Mouse (Mus musculus) liver, embryonic 14.5 days (tissue): ENCODE data around the gene Thsd4. TPM values are rescaled to one million over a fixed set of nuclear protein-coding genes. Genes with fewer than 3 reads are reported as not detected.

Experiments used
- ATAC-seq: fragments of 200-750 bp; cut with Nextera tagmentation; 2 replicates; pipeline ENCODE4 v1.8.0; 2017; ENCODE audit warnings: moderate number of reproducible peaks, mild to moderate bottlenecking, moderate library complexity; ENCODE audit not compliant: insufficient read depth
- DNase-seq, 3 experiments: peaks; one replicate each; pipeline ENCODE4 v3.0.0-alpha.2; 2012 to 2013; ENCODE audit warnings: low read depth in 3 of 3, low spot score in 3 of 3
- H3K27ac ChIP-seq: fragments of 300-500 bp; sonication (generic); 2 replicates; pipeline ENCODE4 v1.5.1; 2014; ENCODE audit warnings: moderate library complexity, mild to moderate bottlenecking, control low read depth, inconsistent platforms
- H3K27me3 ChIP-seq: fragments of 300-500 bp; sonication (generic); 2 replicates; pipeline ENCODE4 v1.6.1; 2014; ENCODE audit warnings: mild to moderate bottlenecking, low read length, moderate library complexity; ENCODE audit not compliant: control insufficient read depth, insufficient read depth
- H3K36me3 ChIP-seq: fragments of 300-500 bp; sonication (generic); replicated peaks from 2 replicates; pipeline ENCODE4 v1.6.1; 2014; ENCODE audit warnings: low read depth; ENCODE audit not compliant: control insufficient read depth, insufficient read depth
- H3K4me1 ChIP-seq, 2 experiments: fragments of 200-500 bp in 1 of 2; fragments of 300-500 bp in 1 of 2; sonication (generic) in 1 of 2; replicated peaks; 2 replicates each; pipeline ENCODE4 v1.6.1; 2012 to 2014; ENCODE audit warnings: antibody characterized with exemption in 1 of 2, inconsistent platforms in 1 of 2, low read length in 1 of 2; ENCODE audit not compliant: control insufficient read depth in 2 of 2, insufficient read depth in 2 of 2
- H3K4me2 ChIP-seq: fragments of 300-500 bp; sonication (generic); 2 replicates; pipeline ENCODE4 v1.6.1; 2014; ENCODE audit warnings: low read depth, mild to moderate bottlenecking, control low read depth, moderate library complexity
- H3K4me3 ChIP-seq, 2 experiments: fragments of 200-500 bp in 1 of 2; fragments of 300-500 bp in 1 of 2; sonication (generic) in 1 of 2; 2 replicates each; pipeline ENCODE4 v1.5.1; 2012 to 2014; ENCODE audit warnings: low read depth in 2 of 2, low read length in 2 of 2, mild to moderate bottlenecking in 2 of 2, control low read depth in 1 of 2, inconsistent platforms in 1 of 2, moderate library complexity in 1 of 2; ENCODE audit not compliant: insufficient read depth in 1 of 2
- H3K9ac ChIP-seq: fragments of 300-500 bp; sonication (generic); replicated peaks from 2 replicates; pipeline ENCODE4 v1.6.1; 2014; ENCODE audit warnings: mild to moderate bottlenecking, control low read depth, moderate library complexity
- H3K9me3 ChIP-seq: fragments of 300-500 bp; sonication (generic); 2 replicates; pipeline ENCODE4 v1.6.1; 2016; ENCODE audit warnings: low read length, mixed read lengths; ENCODE audit not compliant: control insufficient read depth
- CTCF ChIP-seq: IDR thresholded peaks from 2 replicates; pipeline ENCODE4 v1.5.1; 2016; ENCODE audit warnings: antibody characterized with exemption, low read depth, control low read depth
- EP300 ChIP-seq: IDR thresholded peaks from 2 replicates; pipeline ENCODE4 v1.6.1; 2016; ENCODE audit warnings: antibody characterized with exemption, low read depth
- WGBS: fragments of 180-500 bp; shearing (Covaris S2); extraction: QIAGEN DNeasy Blood & Tissue Kit; methylation state at CpG from one replicate; pipeline ENCODE4 v1.1.7; 2014; ENCODE audit not compliant: insufficient replicate concordance; 5-methylcytosine and 5-hydroxymethylcytosine counted together
- polyA plus RNA-seq, 2 experiments: library from polyadenylated mRNA; depleted of rRNA in 1 of 2; stranded (reverse) in 1 of 2; unstranded in 1 of 2; fragments of >200 nt; fragmentation: Nextera tagmentation in 1 of 2; extraction: Ambion mirVana in 1 of 2; gene quantifications; 2 replicates each; pipeline versions ENCODE4 v1.2.1 to v1.2.3; 2012 to 2014

The Thsd4 gene
- polyA plus RNA-seq, 2 experiments = 0.43 to 0.48 TPM

GRCm38 (mm10) chr9:60126961-60127360 lies 394.9 kb downstream of the Thsd4 start:
- Histone ChIP-seq H3K27me3 (no peaks in the 10 kb centered on the region), H3K27ac (no peak overlapping the region), H3K4me1 (no peaks in the 10 kb centered on the region), H3K9me3 (no peaks in the 10 kb centered on the region), H3K36me3 (no peaks in the 10 kb centered on the region), H3K4me3 (no peak overlapping the region), H3K4me2 (no peak overlapping the region), H3K9ac (no peak overlapping the region)
- no peak for ATAC-seq
- 60% methylated on average over 5 of the region's 5 CpGs for WGBS
- no peak for DNase-seq
- no peak for TF ChIP-seq CTCF

GRCm38 (mm10) chr9:60124102-60124501 lies 397.7 kb downstream of the Thsd4 start:
- Histone ChIP-seq H3K27me3 (no peaks in the 10 kb centered on the region), H3K36me3 (no peaks in the 10 kb centered on the region)

GRCm38 (mm10) chr9:60123066-60123465 lies 398.8 kb downstream of the Thsd4 start:
- no peak for TF ChIP-seq EP300
- TF ChIP-seq CTCF = no peak
- Histone ChIP-seq H3K9me3 (no peaks in the 10 kb centered on the region), H3K27me3 (no peaks in the 10 kb centered on the region), H3K9ac (no peak overlapping the region), H3K27ac (no peak overlapping the region), H3K4me1 (no peaks in the 10 kb centered on the region), H3K4me2 (no peak overlapping the region), H3K4me3 (no peak overlapping the region), H3K36me3 (no peaks in the 10 kb centered on the region)
- DNase-seq (no peak), ATAC-seq (no peak)
- WGBS = 52% methylated on average over 1 of the region's 1 CpGs

More at GRCm38 (mm10) chr9:60124102-60124501, 397.7 kb downstream of the Thsd4 start:
- Histone ChIP-seq H3K9me3 (no peaks in the 10 kb centered on the region), H3K4me1 (no peaks in the 10 kb centered on the region), H3K4me2 (no peak overlapping the region), H3K27ac (no peak overlapping the region), H3K4me3 (no peak overlapping the region), H3K9ac (no peak overlapping the region)
- DNase-seq (no peak), ATAC-seq (no peak)
- no peak for TF ChIP-seq EP300
- no peak for TF ChIP-seq CTCF
- WGBS = 63% methylated on average over 9 of the region's 9 CpGs

DNA sequence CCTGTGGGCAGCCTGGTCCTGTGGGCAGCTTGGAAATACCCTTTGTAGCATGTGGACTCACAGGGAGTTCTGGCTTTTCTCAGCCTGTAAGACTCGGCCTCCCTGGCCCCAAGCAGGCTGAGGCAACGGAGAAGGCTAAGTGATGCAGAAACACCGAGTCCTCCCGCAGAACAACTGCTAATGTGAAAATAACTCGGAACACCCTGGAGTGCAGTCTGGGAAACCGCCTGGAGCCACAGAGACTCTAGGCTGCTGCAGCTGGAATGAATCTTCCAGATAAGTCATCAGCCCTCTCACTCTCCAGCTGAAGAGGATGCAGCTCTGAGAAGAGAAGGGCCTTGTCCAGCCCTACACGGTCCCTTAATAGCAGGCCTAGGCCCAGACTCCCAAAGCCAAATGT lies 402.0 kb downstream of the Thsd4 start:
- DNase-seq = no peak

GRCm38 (mm10) chr9:60117831-60118230 lies 404.0 kb downstream of the Thsd4 start:
- DNase-seq (peak in 1 of 3 experiments; percentile 9), ATAC-seq (no peak)
- no peak overlapping the region for H3K27ac ChIP-seq
- H3K9me3 ChIP-seq = no peaks in the 10 kb centered on the region
- no peak overlapping the region for H3K4me3 ChIP-seq
- H3K4me2 ChIP-seq = no peak overlapping the region
- TF ChIP-seq CTCF = no peak
- TF ChIP-seq EP300 = no peak
- 54% methylated on average over 7 of the region's 7 CpGs for WGBS
- H3K9ac ChIP-seq = no peak overlapping the region
- no peaks in the 10 kb centered on the region for H3K4me1 ChIP-seq
- no peaks in the 10 kb centered on the region for H3K27me3 ChIP-seq
- no peaks in the 10 kb centered on the region for H3K36me3 ChIP-seq

More for the DNA sequence above, 402.0 kb downstream of the Thsd4 start:
- Histone ChIP-seq H3K4me3 (no peak overlapping the region), H3K4me1 (no peaks in the 10 kb centered on the region), H3K9me3 (no peaks in the 10 kb centered on the region), H3K27me3 (no peaks in the 10 kb centered on the region), H3K27ac (no peak overlapping the region), H3K4me2 (no peak overlapping the region), H3K36me3 (no peaks in the 10 kb centered on the region), H3K9ac (no peak overlapping the region)
- 61% methylated on average over 7 of the region's 7 CpGs for WGBS
- no peak for TF ChIP-seq CTCF
- no peak for TF ChIP-seq EP300
- ATAC-seq = no peak
